Mouse (Mus musculus): ENCODE measurements around the gene Spred2. TPM values are rescaled to one million over a fixed set of nuclear protein-coding genes. Genes with fewer than 3 reads are reported as not detected.

Spred2 gene
- polyA plus RNA-seq, 1 experiment from 2014 or later = 4.1 TPM

- Histone ChIP-seq H3K4me3 (ENCODE audit: control insufficient read depth in 1 of 2, insufficient read depth in 1 of 2, low read depth in 1 of 2, low read length in 2 of 2) (no peak overlapping the region), H3K4me2 (ENCODE audit: low read length) (no peak overlapping the region), H3K9me3 (ENCODE audit: control insufficient read depth, low read length) (no peaks in the 10 kb centered on the region), H3K27me3 (ENCODE audit: control insufficient read depth, insufficient read depth, low read length) (no peaks in the 10 kb centered on the region), H3K27ac (replicated peaks in 1 of 2; ENCODE audit: control insufficient read depth in 1 of 2, insufficient read depth in 1 of 2, low read depth in 2 of 2, low read length in 2 of 2) (no peak overlapping the region), H3K4me1 (ENCODE audit: control insufficient read depth in 2 of 2, insufficient read depth in 2 of 2, low read length in 2 of 2) (no peaks in the 10 kb centered on the region), H3K36me3 (ENCODE audit: control insufficient read depth, insufficient read depth, low read length) (peaks cover 83% of the 10 kb centered on the region), H3K9ac (ENCODE audit: low read length) (no peak overlapping the region)
- WGBS = 88% methylated on average over 5 of the region's 5 CpGs
- no peak for ATAC-seq (ENCODE audit: insufficient number of reproducible peaks, insufficient read depth, low FRiP score, low read depth)
These were observed 148.7 kb downstream of the Spred2 start for GRCm38 (mm10) chr11:20072826-20073225.

Other genes with a start within 250 kb of the Spred2 start
- 48.9 and 51.5 TPM in 2 replicates for gene Actr2, start 188.5 kb downstream of the Spred2 start, polyA plus RNA-seq (2014; fragmentation: Nextera tagmentation; extraction: Ambion mirVana)

All from heart, embryonic 14.5 days (tissue).